Mouse (Mus musculus): ENCODE measurements around the gene Rreb1. TPM values are rescaled to one million over a fixed set of nuclear protein-coding genes. Genes with fewer than 3 reads are reported as not detected.

Gene Rreb1
- polyA plus RNA-seq, 1 experiment: 4.6 TPM

DNA sequence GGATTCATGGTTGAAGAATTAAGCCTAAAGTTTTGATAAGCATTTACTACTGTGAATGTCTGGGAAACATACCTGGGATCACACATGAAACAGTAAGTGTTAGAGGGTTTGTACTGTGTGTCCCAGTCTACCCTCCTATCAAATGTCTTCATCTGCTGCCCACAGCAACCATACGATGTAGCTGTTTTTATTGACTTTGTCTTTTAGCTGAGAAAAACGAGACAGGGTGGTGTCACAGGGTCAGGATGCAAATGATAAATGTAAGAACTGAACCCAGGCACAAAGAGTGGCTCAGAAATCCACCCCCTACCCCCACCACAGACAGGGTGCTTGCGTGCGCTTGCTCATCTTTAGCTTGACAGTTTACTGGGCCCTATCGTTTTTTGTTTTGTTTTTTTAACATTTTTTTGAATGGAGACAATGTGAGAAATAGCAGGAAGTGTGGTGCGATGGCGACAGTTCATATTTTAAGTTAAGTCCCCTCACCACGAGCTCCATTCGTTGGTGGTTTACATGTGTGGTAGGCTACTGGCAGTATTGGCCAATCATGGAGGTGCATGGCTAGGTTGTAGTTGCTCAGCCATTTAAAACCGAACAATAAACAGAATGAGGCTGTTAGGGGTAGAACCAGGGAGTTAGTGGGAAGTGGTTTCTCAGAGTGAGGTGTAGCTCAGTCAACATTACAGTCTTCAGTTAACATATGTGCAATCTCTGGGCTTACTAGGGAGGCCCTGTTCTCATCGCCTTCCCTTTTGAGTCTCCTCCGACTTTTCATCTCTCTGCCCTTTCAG lies 92.1 kb downstream of the Rreb1 start:
- no peaks in the 10 kb centered on the region for H3K27me3 ChIP-seq (ENCODE audit: control insufficient read depth, insufficient read depth, low read length)
- no peaks in the 10 kb centered on the region for H3K36me3 ChIP-seq (ENCODE audit: control insufficient read depth, insufficient read depth, low read length)
- no peak overlapping the region for H3K27ac ChIP-seq (ENCODE audit: control insufficient read depth, insufficient read depth, low read depth, low read length)
- TF ChIP-seq CTCF (IDR thresholded peaks at IDR 0.05; ENCODE audit: control insufficient read depth, insufficient read depth, insufficient replicate concordance, low read depth, low read length) (no peak), POLR2A (IDR thresholded peaks at IDR 0.05; ENCODE audit: control insufficient read depth, low read depth, low read length) (no peak)
- H3K4me1 ChIP-seq (ENCODE audit: control insufficient read depth, insufficient read depth, low read length): no peaks in the 10 kb centered on the region; the same call in 1 of the 2 replicates
- no peak overlapping the region for H3K4me3 ChIP-seq (ENCODE audit: control insufficient read depth, low read depth, low read length)

DNA sequence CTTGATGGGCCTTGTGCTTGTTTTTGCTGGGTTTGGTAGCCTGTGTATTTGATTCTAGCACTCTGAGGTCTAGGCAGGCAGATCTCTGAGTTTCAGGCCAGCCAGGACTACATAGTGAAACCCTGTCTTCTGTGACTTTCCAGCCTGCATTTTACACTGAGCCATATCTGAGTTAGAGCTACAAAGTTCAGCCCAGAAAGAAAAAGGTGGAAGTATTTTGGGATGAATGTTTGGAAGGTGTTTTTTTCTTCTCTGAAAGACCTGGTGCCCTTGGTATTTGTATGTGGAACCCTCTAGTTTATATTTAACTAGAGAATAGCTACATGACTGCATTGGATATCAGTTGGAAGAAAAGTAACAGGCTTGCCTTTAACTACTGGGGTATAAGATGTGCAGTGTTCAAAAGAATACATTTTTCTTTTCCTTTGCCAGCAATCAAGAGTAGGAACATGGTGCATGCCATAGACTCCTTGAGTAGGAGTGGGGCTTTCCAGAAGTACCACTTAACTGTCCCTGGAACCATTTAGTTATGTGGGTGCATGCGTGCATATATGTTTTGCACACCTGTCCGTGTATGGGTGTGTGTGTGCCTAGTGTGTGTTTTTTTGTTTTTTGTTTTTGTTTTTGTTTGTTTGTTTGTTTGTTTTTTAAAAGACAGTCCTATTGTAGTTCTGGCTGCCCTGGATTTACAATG lies 94.1 kb downstream of the Rreb1 start:
- Histone ChIP-seq H3K4me1 (ENCODE audit: control insufficient read depth, insufficient read depth, low read length) (no peaks in the 10 kb centered on the region), H3K27ac (ENCODE audit: control insufficient read depth, insufficient read depth, low read depth, low read length) (no peak overlapping the region), H3K4me3 (ENCODE audit: control insufficient read depth, low read depth, low read length) (no peak overlapping the region), H3K36me3 (ENCODE audit: control insufficient read depth, insufficient read depth, low read length) (no peaks in the 10 kb centered on the region), H3K27me3 (ENCODE audit: control insufficient read depth, insufficient read depth, low read length) (no peaks in the 10 kb centered on the region)
- TF ChIP-seq POLR2A (IDR thresholded peaks at IDR 0.05; ENCODE audit: control insufficient read depth, low read depth, low read length) (no peak), CTCF (IDR thresholded peaks at IDR 0.05; ENCODE audit: control insufficient read depth, insufficient read depth, insufficient replicate concordance, low read depth, low read length) (no peak)

DNA sequence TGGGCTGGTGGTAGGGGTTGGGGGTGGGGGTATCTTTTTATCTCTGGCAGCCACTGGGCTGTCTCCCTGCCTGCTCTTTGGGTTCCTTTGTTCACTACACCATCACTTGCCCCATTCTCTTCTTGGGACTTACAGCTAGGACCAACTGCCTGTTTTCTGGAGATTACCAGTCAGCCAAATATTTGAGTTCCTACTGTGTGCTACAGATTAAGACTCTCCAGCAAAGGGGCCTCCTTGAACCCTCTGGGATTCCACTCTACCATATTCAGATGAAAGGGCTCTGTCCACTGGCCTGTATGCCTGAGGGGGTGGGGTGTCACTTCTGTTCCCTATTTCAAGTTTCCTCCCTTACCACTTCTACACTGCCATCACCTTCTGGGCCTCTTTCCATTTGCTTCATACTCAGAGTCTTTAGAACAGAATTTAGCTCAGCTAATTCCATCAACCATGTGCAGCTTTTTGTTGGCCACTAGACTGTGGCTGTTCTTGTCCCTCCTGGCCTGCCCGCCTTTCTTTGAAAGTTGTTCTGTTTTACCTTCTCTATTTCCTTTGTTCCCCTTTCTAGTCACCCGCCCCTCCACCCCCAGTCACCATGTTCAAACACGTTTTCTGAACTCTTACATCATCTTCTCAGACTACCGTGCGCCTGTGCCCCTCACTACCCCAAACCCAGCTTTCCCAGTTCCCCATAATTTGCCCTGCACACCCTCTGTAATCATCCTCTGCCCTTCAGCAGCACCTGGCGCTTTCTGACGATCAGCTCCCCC lies 95.1 kb downstream of the Rreb1 start:
- Histone ChIP-seq H3K27ac (ENCODE audit: control insufficient read depth, insufficient read depth, low read depth, low read length) (no peak overlapping the region), H3K36me3 (ENCODE audit: control insufficient read depth, insufficient read depth, low read length) (no peaks in the 10 kb centered on the region), H3K4me1 (ENCODE audit: control insufficient read depth, insufficient read depth, low read length) (no peaks in the 10 kb centered on the region), H3K4me3 (ENCODE audit: control insufficient read depth, low read depth, low read length) (no peak overlapping the region), H3K27me3 (ENCODE audit: control insufficient read depth, insufficient read depth, low read length) (no peaks in the 10 kb centered on the region)
- TF ChIP-seq POLR2A (IDR thresholded peaks at IDR 0.05; ENCODE audit: control insufficient read depth, low read depth, low read length) (no peak), CTCF (IDR thresholded peaks at IDR 0.05; ENCODE audit: control insufficient read depth, insufficient read depth, insufficient replicate concordance, low read depth, low read length) (no peak)

DNA sequence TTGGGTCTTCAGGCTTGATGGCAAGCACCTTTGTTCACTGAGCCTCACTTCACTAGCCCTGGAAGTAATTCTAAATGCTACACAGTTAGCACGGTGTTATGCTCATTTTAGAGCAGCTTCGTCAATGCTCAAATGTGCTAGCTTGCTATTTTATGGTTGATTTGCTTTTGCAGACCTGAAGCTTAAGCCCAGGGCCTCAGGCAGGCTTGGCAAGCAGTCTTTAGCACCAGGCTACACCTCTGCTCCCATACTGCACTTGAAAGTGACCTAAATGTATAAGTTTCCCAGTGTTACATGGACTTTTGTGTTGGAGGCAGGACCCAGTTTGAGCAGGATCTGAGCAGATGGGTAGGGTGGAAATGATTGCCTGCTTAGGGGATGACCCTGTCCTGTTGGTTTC lies 97.7 kb downstream of the Rreb1 start:
- no peaks in the 10 kb centered on the region for H3K36me3 ChIP-seq (ENCODE audit: control insufficient read depth, insufficient read depth, low read length)
- no peak overlapping the region for H3K4me3 ChIP-seq (ENCODE audit: control insufficient read depth, low read depth, low read length)
- H3K27ac ChIP-seq (ENCODE audit: control insufficient read depth, insufficient read depth, low read depth, low read length): no peak overlapping the region
- H3K27me3 ChIP-seq (ENCODE audit: control insufficient read depth, insufficient read depth, low read length): no peaks in the 10 kb centered on the region
- no peaks in the 10 kb centered on the region for H3K4me1 ChIP-seq (ENCODE audit: control insufficient read depth, insufficient read depth, low read length)
- TF ChIP-seq CTCF (IDR thresholded peaks at IDR 0.05; ENCODE audit: control insufficient read depth, insufficient read depth, insufficient replicate concordance, low read depth, low read length) (no peak), POLR2A (IDR thresholded peaks at IDR 0.05; ENCODE audit: control insufficient read depth, low read depth, low read length) (no peak)

DNA sequence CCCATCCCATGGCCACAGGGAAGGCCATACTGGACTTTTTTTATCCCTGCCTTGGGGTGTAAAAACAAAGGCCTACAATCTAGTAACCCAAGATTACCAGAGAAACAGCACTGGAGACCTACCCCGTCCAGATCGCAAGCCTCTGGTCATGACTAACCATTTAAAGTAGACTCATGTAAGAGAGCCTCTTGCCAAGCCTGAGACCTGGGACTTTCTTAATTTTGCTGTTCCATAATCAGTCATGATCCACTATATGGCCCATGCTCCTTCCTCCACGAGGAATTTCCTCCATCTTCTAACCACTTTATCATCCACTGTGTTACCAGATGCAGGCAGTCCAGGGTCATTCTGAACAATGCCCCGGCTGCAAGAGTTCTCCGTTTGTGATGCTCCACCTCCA lies 98.2 kb downstream of the Rreb1 start:
- Histone ChIP-seq H3K36me3 (ENCODE audit: control insufficient read depth, insufficient read depth, low read length) (no peaks in the 10 kb centered on the region), H3K27ac (ENCODE audit: control insufficient read depth, insufficient read depth, low read depth, low read length) (no peak overlapping the region), H3K4me1 (ENCODE audit: control insufficient read depth, insufficient read depth, low read length) (no peaks in the 10 kb centered on the region), H3K4me3 (ENCODE audit: control insufficient read depth, low read depth, low read length) (no peak overlapping the region), H3K27me3 (ENCODE audit: control insufficient read depth, insufficient read depth, low read length) (no peaks in the 10 kb centered on the region)
- TF ChIP-seq CTCF (IDR thresholded peaks at IDR 0.05; ENCODE audit: control insufficient read depth, insufficient read depth, insufficient replicate concordance, low read depth, low read length) (no peak), POLR2A (IDR thresholded peaks at IDR 0.05; ENCODE audit: control insufficient read depth, low read depth, low read length) (no peak)

DNA sequence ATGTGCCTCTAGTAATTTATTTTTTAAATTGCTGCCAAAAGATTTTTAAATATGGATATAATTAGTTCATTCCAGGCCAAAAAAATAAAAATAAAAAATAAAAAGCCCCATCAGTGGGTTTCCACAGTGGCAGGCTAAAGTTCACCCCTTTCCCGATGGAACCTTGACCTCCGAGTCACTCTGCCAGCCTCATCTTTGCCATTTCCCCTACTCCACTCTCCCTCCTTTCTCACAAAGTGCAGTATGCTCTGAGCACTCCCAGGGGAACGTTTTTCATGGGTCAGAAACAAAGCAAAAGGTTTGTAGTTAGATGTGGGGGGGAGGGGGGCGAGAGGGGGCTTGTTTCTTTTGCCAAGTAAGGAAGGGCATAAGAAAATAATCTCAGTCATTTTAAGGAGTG lies 98.6 kb downstream of the Rreb1 start:
- H3K27ac ChIP-seq (ENCODE audit: control insufficient read depth, insufficient read depth, low read depth, low read length): no peak overlapping the region
- no peak overlapping the region for H3K4me3 ChIP-seq (ENCODE audit: control insufficient read depth, low read depth, low read length)
- H3K27me3 ChIP-seq (ENCODE audit: control insufficient read depth, insufficient read depth, low read length): no peaks in the 10 kb centered on the region
- no peak for TF ChIP-seq POLR2A (IDR thresholded peaks at IDR 0.05; ENCODE audit: control insufficient read depth, low read depth, low read length)
- TF ChIP-seq CTCF (IDR thresholded peaks at IDR 0.05; ENCODE audit: control insufficient read depth, insufficient read depth, insufficient replicate concordance, low read depth, low read length): no peak
- H3K4me1 ChIP-seq (ENCODE audit: control insufficient read depth, insufficient read depth, low read length): no peaks in the 10 kb centered on the region
- H3K36me3 ChIP-seq (ENCODE audit: control insufficient read depth, insufficient read depth, low read length): no peaks in the 10 kb centered on the region

DNA sequence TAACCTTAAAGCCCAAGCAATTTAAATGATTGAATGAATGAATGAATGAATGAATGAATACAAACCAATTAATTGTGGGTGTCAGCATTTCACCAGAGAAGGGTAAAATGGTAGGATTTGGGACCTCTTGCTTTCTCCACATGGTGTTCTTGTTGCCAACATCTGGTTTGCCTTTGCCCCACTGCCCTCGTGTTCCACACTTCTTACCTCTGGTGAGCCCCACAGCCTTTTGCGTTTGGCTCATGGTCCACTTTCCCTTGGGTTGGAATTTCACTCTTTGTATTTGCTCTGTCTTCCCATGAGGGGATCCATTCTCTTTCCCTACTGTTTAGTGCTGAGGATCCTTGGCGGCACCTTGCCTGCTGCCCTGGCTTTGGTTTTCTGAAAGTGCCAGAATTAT lies 99.0 kb downstream of the Rreb1 start:
- TF ChIP-seq CTCF (IDR thresholded peaks at IDR 0.05; ENCODE audit: control insufficient read depth, insufficient read depth, insufficient replicate concordance, low read depth, low read length) (no peak), POLR2A (IDR thresholded peaks at IDR 0.05; ENCODE audit: control insufficient read depth, low read depth, low read length) (no peak)
- Histone ChIP-seq H3K4me3 (ENCODE audit: control insufficient read depth, low read depth, low read length) (no peak overlapping the region), H3K4me1 (ENCODE audit: control insufficient read depth, insufficient read depth, low read length) (no peaks in the 10 kb centered on the region), H3K27me3 (ENCODE audit: control insufficient read depth, insufficient read depth, low read length) (no peaks in the 10 kb centered on the region), H3K27ac (ENCODE audit: control insufficient read depth, insufficient read depth, low read depth, low read length) (no peak overlapping the region), H3K36me3 (ENCODE audit: control insufficient read depth, insufficient read depth, low read length) (no peaks in the 10 kb centered on the region)
